Mouse (Mus musculus): Measurements from ENCODE around the gene Fdps. TPM values are rescaled to one million over a fixed set of nuclear protein-coding genes. Genes with fewer than 3 reads are reported as not detected.

Gene Fdps
- polyA plus RNA-seq, 1 experiment from 2014 or later, result 138 TPM

DNA sequence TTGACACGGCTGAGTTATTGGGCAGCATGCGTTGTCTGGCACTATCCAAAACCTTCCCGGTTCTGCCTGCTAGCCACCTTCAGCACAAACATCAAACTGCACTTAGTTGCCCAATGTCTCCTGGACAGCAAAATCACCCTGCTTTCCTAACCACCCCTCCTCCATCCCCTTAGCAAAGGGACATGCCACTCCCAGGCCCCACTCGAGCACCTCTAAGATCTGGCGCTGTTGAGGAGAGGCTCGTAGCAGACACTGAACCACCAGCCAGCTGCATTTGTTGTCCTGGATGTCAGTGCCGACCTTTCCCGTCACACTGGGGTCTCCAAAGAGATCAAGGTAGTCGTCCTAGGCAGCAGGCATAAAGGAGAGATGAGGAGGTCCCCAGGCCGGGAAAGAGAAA, 7.7 kb downstream of the Fdps start:
- Histone ChIP-seq H3K4me1 (replicated peaks; ENCODE audit: insufficient read depth, low read length) (peaks cover 11% of the 10 kb centered on the region), H3K27me3 (ENCODE audit: insufficient read depth, low read length) (peaks cover 3% of the 10 kb centered on the region; the same call in 1 of the 2 replicates), H3K9me3 (replicated peaks; ENCODE audit: low read length) (no peaks in the 10 kb centered on the region), H3K4me2 (ENCODE audit: low read length) (no peak overlapping the region), H3K27ac (no peak overlapping the region), H3K9ac (ENCODE audit: low read depth, low read length) (no peak overlapping the region), H3K4me3 (replicated peaks; ENCODE audit: low read depth, low read length) (no peak overlapping the region), H3K36me3 (ENCODE audit: insufficient read depth, low read length) (peaks cover 15% of the 10 kb centered on the region; the same call in 1 of the 2 replicates)
- TF ChIP-seq CTCF (IDR thresholded peaks at IDR 0.05; ENCODE audit: low read depth), result no peak
- 76% methylated on average over 10 of the region's 10 CpGs for WGBS
- DNase-seq (ENCODE audit: low spot score), result no peak
- no peak for ATAC-seq (replicated peaks; ENCODE audit: low FRiP score, low read depth)

DNA sequence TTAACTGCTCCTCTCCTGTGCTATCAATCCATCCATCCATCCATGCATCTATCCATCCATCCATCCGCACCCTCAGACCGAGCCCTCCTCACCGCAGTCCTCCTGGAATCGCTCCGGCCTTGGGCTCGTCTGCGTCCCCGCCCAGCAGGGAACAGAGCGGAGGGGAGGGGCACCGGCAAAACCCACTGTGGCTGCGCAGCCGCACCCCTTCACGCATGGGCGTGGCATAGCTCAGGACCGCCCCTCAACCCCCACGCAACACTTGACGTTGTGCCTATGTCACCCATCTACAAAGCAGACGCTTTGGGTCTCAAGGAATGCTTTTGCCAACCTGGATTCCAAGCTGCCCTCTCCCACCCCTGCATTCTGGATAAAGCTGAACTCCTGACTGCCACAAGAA, 8.6 kb downstream of the Fdps start, which contains the start of gene Rusc1:
Gene Rusc1, minus strand, starts transcription at position 137 of the 400 bp plus-strand sequence.
- Histone ChIP-seq H3K9me3 (replicated peaks; ENCODE audit: low read length) (no peaks in the 10 kb centered on the region), H3K27me3 (ENCODE audit: insufficient read depth, low read length) (peaks cover 3% of the 10 kb centered on the region; the same call in 1 of the 2 replicates), H3K4me3 (replicated peaks; ENCODE audit: low read depth, low read length) (peak within 1 kb of the TSS; percentile 29), H3K9ac (ENCODE audit: low read depth, low read length) (0 out of 2 replicates have a peak within 1 kb of the TSS, but pooled peaks have one; percentile 40), H3K27ac (no peak within 1 kb of the TSS), H3K36me3 (ENCODE audit: insufficient read depth, low read length) (peaks cover 15% of the 10 kb centered on the region; the same call in 1 of the 2 replicates), H3K4me2 (ENCODE audit: low read length) (peak within 1 kb of the TSS; percentile 55), H3K4me1 (replicated peaks; ENCODE audit: insufficient read depth, low read length) (peaks cover 12% of the 10 kb centered on the region)
- TF ChIP-seq CTCF (IDR thresholded peaks at IDR 0.05; ENCODE audit: low read depth), result no peak
- ATAC-seq (replicated peaks; ENCODE audit: low FRiP score, low read depth) (peak; percentile 27; the same call in 1 of the 2 replicates), DNase-seq (ENCODE audit: low spot score) (peak; percentile 94)
- WGBS, result 2% methylated on average over 18 of the region's 18 CpGs

DNA sequence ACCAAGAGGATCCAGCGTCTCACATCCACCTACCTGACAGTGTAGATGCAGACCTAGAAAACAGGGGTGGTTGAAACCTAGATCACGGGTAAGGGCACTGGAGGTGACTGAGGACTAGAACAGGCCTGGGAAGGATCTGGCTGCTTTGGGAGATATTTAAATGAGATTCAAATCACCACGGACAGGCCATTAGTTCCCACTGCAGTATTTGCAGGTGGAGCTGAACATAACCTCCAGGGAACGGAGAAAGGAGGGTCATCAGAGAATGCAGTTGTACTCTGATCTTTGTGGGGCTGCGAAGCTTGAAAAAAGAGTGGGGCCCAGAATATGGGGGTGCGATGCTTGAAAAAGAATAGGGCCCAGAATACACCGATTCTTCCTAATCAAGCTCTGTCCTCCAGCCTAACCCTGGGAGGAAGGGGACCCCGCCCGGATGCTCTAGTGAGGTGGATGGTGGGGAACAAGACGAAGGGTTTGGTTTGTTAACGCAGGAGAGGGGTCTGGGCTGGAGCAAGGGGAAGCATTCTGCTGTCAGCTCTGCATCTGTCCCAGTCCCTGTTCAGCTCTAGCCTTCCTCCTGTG, 9.2 kb downstream of the Fdps start:
- Histone ChIP-seq H3K4me2 (ENCODE audit: low read length) (peak overlapping the region; percentile 55), H3K36me3 (ENCODE audit: insufficient read depth, low read length) (peaks cover 14% of the 10 kb centered on the region; the same call in 1 of the 2 replicates), H3K27me3 (ENCODE audit: insufficient read depth, low read length) (peaks cover 3% of the 10 kb centered on the region; the same call in 1 of the 2 replicates), H3K4me3 (replicated peaks; ENCODE audit: low read depth, low read length) (peak overlapping the region; percentile 29), H3K9ac (ENCODE audit: low read depth, low read length) (0 out of 2 replicates have a peak overlapping the region, but pooled peaks have one; percentile 40), H3K9me3 (replicated peaks; ENCODE audit: low read length) (no peaks in the 10 kb centered on the region), H3K4me1 (replicated peaks; ENCODE audit: insufficient read depth, low read length) (peaks cover 12% of the 10 kb centered on the region), H3K27ac (no peak overlapping the region)
- DNase-seq (ENCODE audit: low spot score) (no peak), ATAC-seq (replicated peaks; ENCODE audit: low FRiP score, low read depth) (no peak)
- 26% methylated on average over 11 of the region's 11 CpGs for WGBS
- no peak for TF ChIP-seq CTCF (IDR thresholded peaks at IDR 0.05; ENCODE audit: low read depth)

DNA sequence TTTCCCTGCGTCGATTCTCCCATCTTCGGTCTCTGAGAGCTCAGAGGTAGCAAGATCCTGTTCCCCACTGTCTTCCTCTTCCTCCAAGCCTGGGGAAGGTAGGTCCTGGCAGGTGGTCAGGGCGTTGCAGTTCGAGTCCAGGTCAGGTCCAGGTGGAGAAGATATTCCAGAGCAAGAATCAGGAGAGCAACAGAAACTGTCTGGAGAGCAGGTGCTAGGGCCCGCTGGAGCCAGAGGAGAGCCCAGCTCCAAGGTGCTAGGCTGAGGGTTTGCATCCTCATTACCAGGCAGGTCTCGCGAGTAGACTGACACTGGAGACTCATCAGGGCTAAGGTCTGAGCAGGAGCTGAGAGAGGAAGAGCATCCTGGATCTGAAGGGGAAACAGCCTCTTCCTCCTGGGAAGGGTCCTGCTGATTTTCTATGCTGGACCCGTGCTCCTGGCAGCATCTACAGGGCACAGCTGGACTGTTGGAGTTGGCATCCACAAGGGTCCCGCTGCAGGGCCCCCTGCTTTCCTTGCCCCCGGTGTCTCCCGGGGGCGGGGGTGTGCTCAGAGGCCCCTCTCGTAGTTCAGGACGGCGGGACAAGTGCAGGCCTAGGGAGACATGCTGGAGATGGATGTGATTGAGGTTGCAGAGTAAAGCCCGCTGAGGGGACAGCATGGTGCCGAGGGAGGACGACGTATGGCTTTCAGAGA, 9.8 kb downstream of the Fdps start:
- Histone ChIP-seq H3K4me3 (replicated peaks; ENCODE audit: low read depth, low read length) (peak overlapping the region; percentile 64), H3K4me1 (replicated peaks; ENCODE audit: insufficient read depth, low read length) (peaks cover 12% of the 10 kb centered on the region), H3K9me3 (replicated peaks; ENCODE audit: low read length) (no peaks in the 10 kb centered on the region), H3K36me3 (ENCODE audit: insufficient read depth, low read length) (peaks cover 8% of the 10 kb centered on the region; the same call in 1 of the 2 replicates), H3K4me2 (ENCODE audit: low read length) (peak overlapping the region; percentile 100), H3K27ac (no peak overlapping the region), H3K9ac (ENCODE audit: low read depth, low read length) (peak overlapping the region; percentile 69; the same call in 1 of the 2 replicates), H3K27me3 (ENCODE audit: insufficient read depth, low read length) (peaks cover 3% of the 10 kb centered on the region; the same call in 1 of the 2 replicates)
- ATAC-seq (replicated peaks; ENCODE audit: low FRiP score, low read depth) (no peak), DNase-seq (ENCODE audit: low spot score) (no peak)
- no peak for TF ChIP-seq CTCF (IDR thresholded peaks at IDR 0.05; ENCODE audit: low read depth)
- WGBS, result 13% methylated on average over 20 of the region's 20 CpGs

DNA sequence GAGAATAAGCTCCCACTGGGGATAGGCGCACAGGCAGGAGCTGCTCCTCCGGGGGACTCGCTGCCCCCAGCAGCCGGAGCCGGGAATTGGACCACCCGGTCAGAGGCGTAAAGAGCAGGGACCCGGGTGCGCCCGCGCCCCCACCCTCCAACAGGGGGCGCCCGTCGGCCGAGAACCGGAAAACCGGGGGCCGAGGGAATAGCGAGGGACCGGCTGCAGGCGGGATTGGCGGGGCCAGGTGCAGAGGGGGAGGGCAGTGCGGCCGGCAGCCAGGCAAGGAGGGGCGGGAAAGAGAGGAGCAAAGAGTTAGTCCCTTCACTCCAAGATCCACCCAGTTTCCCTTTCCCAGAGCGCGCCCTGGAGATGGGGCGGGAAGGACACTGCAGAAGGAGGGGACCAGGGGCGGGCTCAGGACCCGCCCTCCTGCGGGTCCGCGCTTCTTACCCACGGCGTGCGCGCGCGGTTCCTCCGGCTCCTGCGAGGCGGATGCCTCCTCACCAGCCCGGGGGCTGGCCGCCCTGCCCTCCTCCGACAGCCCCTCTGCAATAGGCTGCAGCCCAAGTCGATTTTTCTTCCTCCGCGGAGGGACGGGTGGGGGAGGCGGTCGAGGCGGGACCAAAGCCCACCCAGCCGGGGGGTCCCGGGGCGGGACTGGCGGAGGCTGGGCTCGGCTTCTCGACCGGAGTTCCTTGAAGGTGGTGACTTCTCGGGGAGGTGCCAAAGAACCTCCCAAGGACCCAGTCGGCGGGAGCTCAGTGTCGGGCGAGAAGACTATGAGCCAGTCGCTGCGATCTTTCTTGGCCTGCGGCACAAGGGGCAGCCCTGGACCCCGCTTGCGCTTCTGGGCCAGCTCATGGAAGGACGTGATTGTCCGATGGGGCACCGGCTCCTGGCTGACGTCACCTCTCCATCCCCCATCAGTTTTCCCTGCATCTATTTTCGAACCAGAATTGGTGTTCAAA, 10.8 kb downstream of the Fdps start:
- 1% methylated on average over 71 of the region's 74 CpGs for WGBS
- peaks cover 3% of the 10 kb centered on the region; the same call in 1 of the 2 replicates for H3K27me3 ChIP-seq (ENCODE audit: insufficient read depth, low read length)
- H3K4me3 ChIP-seq (replicated peaks; ENCODE audit: low read depth, low read length), result peak overlapping the region; percentile 64
- H3K9me3 ChIP-seq (replicated peaks; ENCODE audit: low read length), result no peaks in the 10 kb centered on the region
- TF ChIP-seq CTCF (IDR thresholded peaks at IDR 0.05; ENCODE audit: low read depth), result peak; percentile 81
- peak overlapping the region; percentile 81 for H3K27ac ChIP-seq
- H3K4me1 ChIP-seq (replicated peaks; ENCODE audit: insufficient read depth, low read length), result peaks cover 12% of the 10 kb centered on the region
- 0 out of 2 replicates have a peak, but pooled peaks cover 2% of the 10 kb centered on the region for H3K36me3 ChIP-seq (ENCODE audit: insufficient read depth, low read length)
- DNase-seq (ENCODE audit: low spot score), result peak; percentile 85
- H3K9ac ChIP-seq (ENCODE audit: low read depth, low read length), result peak overlapping the region; percentile 69
- H3K4me2 ChIP-seq (ENCODE audit: low read length), result peak overlapping the region; percentile 100
- ATAC-seq (replicated peaks; ENCODE audit: low FRiP score, low read depth), result peak; percentile 47

Data from kidney, postnatal 0 days (tissue).